Mouse (Mus musculus): ENCODE measurements around the gene Calu. TPM values are rescaled to one million over a fixed set of nuclear protein-coding genes. Genes with fewer than 3 reads are reported as not detected.

The Calu gene
- polyA plus RNA-seq, 1 experiment from 2014 or later: 181 TPM

DNA sequence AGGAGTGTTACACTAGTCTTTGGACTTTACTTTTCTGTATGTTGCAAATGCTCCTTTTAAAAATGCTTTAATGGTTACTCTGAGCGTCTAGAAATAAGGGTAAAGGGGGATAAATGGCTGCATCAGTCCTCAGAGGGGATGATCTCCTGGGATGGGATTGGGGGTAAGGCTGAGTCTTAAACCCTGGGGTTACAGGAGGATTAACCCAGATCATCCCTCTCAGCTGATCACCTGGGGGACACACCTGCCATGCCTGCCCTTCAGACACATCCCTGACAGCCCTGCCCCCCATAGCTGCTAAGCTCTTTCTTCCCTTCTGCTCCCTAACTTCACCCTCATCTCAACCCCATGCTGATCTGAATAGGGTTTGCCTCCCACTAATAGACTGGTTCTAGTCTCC lies 46.4 kb downstream of the Calu start:
- Histone ChIP-seq H3K4me3 (replicated peaks; ENCODE audit: low read depth, low read length) (no peak overlapping the region), H3K27ac (replicated peaks; ENCODE audit: low read depth, low read length) (no peak overlapping the region), H3K9me3 (ENCODE audit: control insufficient read depth, low read length) (no peaks in the 10 kb centered on the region), H3K27me3 (ENCODE audit: control insufficient read depth, insufficient read depth, low read length) (no peaks in the 10 kb centered on the region), H3K4me2 (ENCODE audit: low read length) (no peak overlapping the region), H3K36me3 (ENCODE audit: control insufficient read depth, insufficient read depth, low read length) (0 out of 2 replicates have a peak, but pooled peaks cover 2% of the 10 kb centered on the region), H3K9ac (replicated peaks; ENCODE audit: low read length) (no peak overlapping the region), H3K4me1 (ENCODE audit: control insufficient read depth, insufficient read depth, low read length) (peaks cover 14% of the 10 kb centered on the region; the same call in 1 of the 2 replicates)
- no peak for ATAC-seq (ENCODE audit: low FRiP score, low TSS enrichment)
- no peak for DNase-seq
- WGBS: 48% methylated on average over 1 of the region's 1 CpGs

DNA sequence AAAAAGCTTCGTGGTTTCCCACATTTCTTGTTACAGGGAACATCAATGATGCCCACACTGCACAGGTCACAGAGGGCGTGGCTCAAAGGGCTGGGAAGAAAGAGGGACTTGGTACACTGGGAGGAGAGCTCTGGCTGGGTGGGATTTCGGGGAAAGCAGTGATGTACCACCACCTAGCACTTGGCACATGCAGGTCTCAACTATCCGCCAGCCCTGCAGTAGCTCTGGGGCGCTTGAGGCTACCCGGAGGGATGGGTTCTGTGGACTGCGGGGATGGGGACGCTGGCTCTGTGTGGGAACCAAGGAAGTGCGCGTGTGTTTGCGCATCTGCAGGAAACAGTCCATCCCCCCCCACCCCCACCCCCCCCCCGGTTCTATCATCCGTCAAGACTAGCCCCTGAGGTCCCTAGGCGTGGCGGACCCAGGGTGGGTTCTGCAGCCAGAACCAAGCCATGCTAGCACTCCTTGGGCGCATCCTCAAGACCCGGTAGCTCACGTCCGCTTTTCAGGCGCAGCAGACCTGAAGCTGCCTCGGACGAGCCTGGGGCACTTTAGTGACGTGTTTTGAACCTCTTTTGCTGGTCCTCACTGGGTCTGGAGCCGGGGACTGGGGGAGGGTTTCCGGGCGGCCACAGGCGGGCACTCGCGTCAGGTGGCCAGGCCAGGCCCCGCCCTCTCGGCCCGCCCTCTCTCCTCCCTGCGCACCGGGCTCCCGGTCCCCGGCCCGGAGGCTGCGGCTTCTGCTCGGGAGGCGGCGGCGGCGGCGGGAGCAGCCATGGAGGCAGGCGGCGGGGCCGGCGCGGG lies 48.2 kb downstream of the Calu start, which contains the start of gene Ccdc136:
Ccdc136 (plus strand) TSS at position 400 of the 804 bp plus-strand sequence.
- H3K36me3 ChIP-seq (ENCODE audit: control insufficient read depth, insufficient read depth, low read length): 0 out of 2 replicates have a peak, but pooled peaks cover 3% of the 10 kb centered on the region
- peak within 1 kb of the TSS; percentile 60 for H3K27ac ChIP-seq (replicated peaks; ENCODE audit: low read depth, low read length)
- DNase-seq (peak; percentile 83), ATAC-seq (ENCODE audit: low FRiP score, low TSS enrichment) (peak; percentile 91)
- H3K4me2 ChIP-seq (ENCODE audit: low read length): peak within 1 kb of the TSS; percentile 87
- peak within 1 kb of the TSS; percentile 64 for H3K4me3 ChIP-seq (replicated peaks; ENCODE audit: low read depth, low read length)
- H3K4me1 ChIP-seq (ENCODE audit: control insufficient read depth, insufficient read depth, low read length): peaks cover 14% of the 10 kb centered on the region; the same call in 1 of the 2 replicates
- H3K27me3 ChIP-seq (ENCODE audit: control insufficient read depth, insufficient read depth, low read length): no peaks in the 10 kb centered on the region
- H3K9ac ChIP-seq (replicated peaks; ENCODE audit: low read length): peak within 1 kb of the TSS; percentile 67
- under 1% methylated on average over 49 of the region's 49 CpGs for WGBS
- no peaks in the 10 kb centered on the region for H3K9me3 ChIP-seq (ENCODE audit: control insufficient read depth, low read length)

DNA sequence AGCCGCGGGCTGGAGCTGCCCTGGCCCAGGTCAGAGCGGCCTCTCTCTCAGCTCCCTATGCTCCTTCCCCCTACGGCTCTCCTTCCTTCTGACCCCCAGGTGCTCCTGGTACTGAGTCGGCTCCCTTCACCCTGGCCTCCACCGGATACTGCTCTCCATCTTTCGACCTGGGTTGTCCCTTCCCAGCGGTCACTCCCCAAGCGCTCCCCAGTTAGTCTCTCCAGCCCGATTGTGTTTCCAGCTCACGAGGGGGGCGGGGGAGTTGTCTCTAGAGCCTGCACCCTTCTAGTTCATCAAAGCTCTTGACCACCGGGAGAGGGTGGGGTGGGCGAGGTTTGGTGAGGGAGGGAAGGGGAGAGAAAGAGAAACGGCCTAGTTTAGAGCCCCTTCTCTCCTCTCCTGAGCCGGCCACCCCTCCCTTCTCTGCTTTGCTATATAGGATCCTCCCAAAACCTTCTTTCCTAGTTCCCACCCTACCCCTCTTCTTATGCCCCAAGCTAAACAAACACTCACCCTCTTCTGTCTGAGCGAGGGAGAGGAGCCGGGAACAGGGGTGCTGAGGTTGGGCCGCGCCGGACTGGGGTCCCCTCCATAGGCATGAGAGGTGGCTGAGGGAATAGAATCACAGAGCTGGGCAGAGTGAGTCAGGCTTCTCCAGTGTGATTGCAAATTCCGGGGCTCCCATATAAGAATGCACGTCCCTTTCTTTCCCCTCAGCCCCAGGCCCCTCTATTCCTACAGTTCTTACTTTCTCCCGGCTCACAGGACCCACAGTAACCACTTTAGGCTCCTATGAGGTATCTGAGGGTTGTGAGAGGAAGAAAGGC lies 49.1 kb downstream of the Calu start:
- Histone ChIP-seq H3K27me3 (ENCODE audit: control insufficient read depth, insufficient read depth, low read length) (no peaks in the 10 kb centered on the region), H3K9me3 (ENCODE audit: control insufficient read depth, low read length) (no peaks in the 10 kb centered on the region), H3K36me3 (ENCODE audit: control insufficient read depth, insufficient read depth, low read length) (0 out of 2 replicates have a peak, but pooled peaks cover 3% of the 10 kb centered on the region), H3K4me3 (replicated peaks; ENCODE audit: low read depth, low read length) (peak overlapping the region; percentile 64), H3K27ac (replicated peaks; ENCODE audit: low read depth, low read length) (peak overlapping the region; percentile 60), H3K4me1 (ENCODE audit: control insufficient read depth, insufficient read depth, low read length) (peaks cover 14% of the 10 kb centered on the region; the same call in 1 of the 2 replicates), H3K4me2 (ENCODE audit: low read length) (peak overlapping the region; percentile 87), H3K9ac (replicated peaks; ENCODE audit: low read length) (peak overlapping the region; percentile 67)
- DNase-seq (peak; percentile 45), ATAC-seq (ENCODE audit: low FRiP score, low TSS enrichment) (peak; percentile 44)
- WGBS: 3% methylated on average over 24 of the region's 24 CpGs

DNA sequence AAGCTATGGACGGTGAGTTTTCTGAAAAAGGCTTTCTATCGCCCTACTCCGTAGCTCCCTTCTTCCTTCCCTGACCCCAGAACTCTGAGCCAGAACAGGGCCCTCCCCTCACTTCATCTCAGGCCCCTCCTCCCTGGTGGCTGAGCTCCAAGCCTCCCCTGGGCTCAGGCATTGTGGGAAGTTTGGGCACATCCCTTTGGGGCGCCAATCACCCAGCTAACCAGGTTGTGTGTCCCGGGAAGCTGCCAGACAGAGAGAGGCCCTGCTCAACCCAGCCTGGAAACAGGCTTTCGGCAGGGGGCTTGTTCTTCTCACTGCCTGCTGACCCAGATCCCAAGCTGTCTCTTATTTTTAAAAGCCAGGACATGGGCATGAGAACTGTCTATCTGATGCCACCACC lies 49.7 kb downstream of the Calu start:
- H3K4me2 ChIP-seq (ENCODE audit: low read length): peak overlapping the region; percentile 87
- H3K36me3 ChIP-seq (ENCODE audit: control insufficient read depth, insufficient read depth, low read length): 0 out of 2 replicates have a peak, but pooled peaks cover 3% of the 10 kb centered on the region
- peak overlapping the region; percentile 64 for H3K4me3 ChIP-seq (replicated peaks; ENCODE audit: low read depth, low read length)
- WGBS: 9% methylated on average over 6 of the region's 6 CpGs
- DNase-seq (peak; percentile 63), ATAC-seq (ENCODE audit: low FRiP score, low TSS enrichment) (0 out of 2 replicates have a peak, but pooled peaks have one; percentile 35)
- H3K9me3 ChIP-seq (ENCODE audit: control insufficient read depth, low read length): no peaks in the 10 kb centered on the region
- peak overlapping the region; percentile 60; the same call in 1 of the 2 replicates for H3K27ac ChIP-seq (replicated peaks; ENCODE audit: low read depth, low read length)
- no peaks in the 10 kb centered on the region for H3K27me3 ChIP-seq (ENCODE audit: control insufficient read depth, insufficient read depth, low read length)
- peak overlapping the region; percentile 67 for H3K9ac ChIP-seq (replicated peaks; ENCODE audit: low read length)
- H3K4me1 ChIP-seq (ENCODE audit: control insufficient read depth, insufficient read depth, low read length): peaks cover 14% of the 10 kb centered on the region; the same call in 1 of the 2 replicates

DNA sequence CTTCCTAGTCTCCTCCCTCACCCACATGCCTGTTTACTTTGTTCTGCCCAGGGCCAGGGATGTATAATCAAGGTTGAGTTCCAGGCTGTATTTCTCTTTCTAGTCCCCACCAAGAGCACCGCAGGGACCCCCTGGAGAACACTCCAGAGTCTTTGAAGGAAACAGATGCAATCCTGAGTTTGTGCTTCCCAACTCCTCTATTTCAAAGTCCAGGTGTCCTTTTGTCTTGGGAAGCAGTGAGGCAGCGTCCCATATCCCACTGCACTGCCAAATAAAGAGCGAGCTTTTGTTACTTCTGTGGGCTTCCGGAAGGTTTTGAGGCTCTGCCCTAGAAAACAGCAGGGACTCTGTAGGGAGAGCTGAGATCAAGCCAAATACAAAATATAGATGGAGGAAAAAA lies 52.0 kb downstream of the Calu start:
- no peak for DNase-seq
- Histone ChIP-seq H3K9ac (replicated peaks; ENCODE audit: low read length) (no peak overlapping the region), H3K4me1 (ENCODE audit: control insufficient read depth, insufficient read depth, low read length) (peaks cover 14% of the 10 kb centered on the region; the same call in 1 of the 2 replicates), H3K4me3 (replicated peaks; ENCODE audit: low read depth, low read length) (no peak overlapping the region), H3K4me2 (ENCODE audit: low read length) (no peak overlapping the region), H3K27me3 (ENCODE audit: control insufficient read depth, insufficient read depth, low read length) (no peaks in the 10 kb centered on the region), H3K36me3 (ENCODE audit: control insufficient read depth, insufficient read depth, low read length) (0 out of 2 replicates have a peak, but pooled peaks cover 3% of the 10 kb centered on the region), H3K9me3 (ENCODE audit: control insufficient read depth, low read length) (no peaks in the 10 kb centered on the region), H3K27ac (replicated peaks; ENCODE audit: low read depth, low read length) (no peak overlapping the region)
- no peak for ATAC-seq (ENCODE audit: low FRiP score, low TSS enrichment)
- WGBS: 75% methylated on average over 4 of the region's 4 CpGs

DNA sequence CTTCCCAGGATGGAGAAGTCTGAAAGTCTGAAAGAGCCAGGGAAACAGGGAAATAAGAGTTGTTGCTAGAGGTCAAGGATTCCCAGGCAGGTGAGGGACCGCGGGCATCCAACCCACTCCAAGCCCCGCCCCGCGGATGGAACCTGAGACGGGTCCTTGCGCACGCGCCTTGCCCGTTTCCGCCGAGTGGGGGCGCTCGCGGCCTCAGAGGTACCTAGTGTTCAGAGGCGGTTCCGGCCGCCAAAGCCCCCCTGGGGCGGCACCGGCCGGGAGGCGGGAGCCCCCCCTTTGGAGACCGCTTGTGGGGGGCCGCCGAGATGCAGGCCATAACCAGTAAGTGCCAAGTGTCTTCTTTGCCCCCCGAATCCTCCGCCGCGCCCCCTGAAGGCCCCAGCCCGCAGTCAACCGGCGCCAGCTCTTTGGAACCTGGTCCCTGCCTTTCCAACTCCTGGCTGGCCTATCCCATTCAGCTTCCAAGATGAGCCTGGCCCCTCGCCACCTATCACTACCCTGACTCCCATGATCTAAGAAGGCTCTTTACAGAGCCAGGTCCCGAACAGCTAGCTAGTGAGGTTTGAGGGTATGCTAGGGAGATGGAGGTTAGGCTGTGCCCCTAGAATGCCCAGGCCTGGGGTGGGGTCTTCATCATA lies 54.9 kb downstream of the Calu start:
- no peaks in the 10 kb centered on the region for H3K9me3 ChIP-seq (ENCODE audit: control insufficient read depth, low read length)
- no peak overlapping the region for H3K27ac ChIP-seq (replicated peaks; ENCODE audit: low read depth, low read length)
- no peaks in the 10 kb centered on the region for H3K4me1 ChIP-seq (ENCODE audit: control insufficient read depth, insufficient read depth, low read length)
- H3K4me3 ChIP-seq (replicated peaks; ENCODE audit: low read depth, low read length): no peak overlapping the region
- H3K9ac ChIP-seq (replicated peaks; ENCODE audit: low read length): no peak overlapping the region
- DNase-seq (peak; percentile 16), ATAC-seq (ENCODE audit: low FRiP score, low TSS enrichment) (no peak)
- no peaks in the 10 kb centered on the region for H3K27me3 ChIP-seq (ENCODE audit: control insufficient read depth, insufficient read depth, low read length)
- peaks cover 14% of the 10 kb centered on the region for H3K36me3 ChIP-seq (ENCODE audit: control insufficient read depth, insufficient read depth, low read length)
- 0 out of 2 replicates have a peak overlapping the region, but pooled peaks have one; percentile 15 for H3K4me2 ChIP-seq (ENCODE audit: low read length)
- 7% methylated on average over 34 of the region's 34 CpGs for WGBS

DNA sequence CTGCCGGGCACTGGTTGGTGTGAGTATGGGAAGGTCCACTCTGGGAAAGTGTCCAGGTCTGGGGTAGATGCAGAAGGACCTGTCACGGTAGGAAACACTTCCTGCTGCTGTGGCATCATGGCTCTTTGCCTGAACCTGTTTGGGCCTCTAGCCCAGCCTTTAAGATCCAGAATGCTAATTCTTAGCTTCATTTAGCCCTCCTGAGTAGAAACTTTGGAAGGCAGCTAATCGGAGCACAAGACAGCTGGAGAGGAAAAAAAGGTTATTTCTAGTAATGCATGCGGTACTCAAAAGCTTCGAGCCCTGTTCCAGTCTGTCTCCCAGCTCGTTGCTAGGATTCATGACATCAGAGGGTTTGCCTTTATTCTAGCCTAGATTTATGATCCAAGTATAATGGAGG lies 58.5 kb downstream of the Calu start:
- Histone ChIP-seq H3K27ac (replicated peaks; ENCODE audit: low read depth, low read length) (no peak overlapping the region), H3K36me3 (ENCODE audit: control insufficient read depth, insufficient read depth, low read length) (peaks cover 35% of the 10 kb centered on the region), H3K4me3 (replicated peaks; ENCODE audit: low read depth, low read length) (no peak overlapping the region), H3K9ac (replicated peaks; ENCODE audit: low read length) (no peak overlapping the region), H3K9me3 (ENCODE audit: control insufficient read depth, low read length) (no peaks in the 10 kb centered on the region), H3K4me2 (ENCODE audit: low read length) (no peak overlapping the region), H3K4me1 (ENCODE audit: control insufficient read depth, insufficient read depth, low read length) (no peaks in the 10 kb centered on the region), H3K27me3 (ENCODE audit: control insufficient read depth, insufficient read depth, low read length) (no peaks in the 10 kb centered on the region)
- DNase-seq: no peak
- ATAC-seq (ENCODE audit: low FRiP score, low TSS enrichment): no peak
- WGBS: 92% methylated on average over 6 of the region's 6 CpGs

DNA sequence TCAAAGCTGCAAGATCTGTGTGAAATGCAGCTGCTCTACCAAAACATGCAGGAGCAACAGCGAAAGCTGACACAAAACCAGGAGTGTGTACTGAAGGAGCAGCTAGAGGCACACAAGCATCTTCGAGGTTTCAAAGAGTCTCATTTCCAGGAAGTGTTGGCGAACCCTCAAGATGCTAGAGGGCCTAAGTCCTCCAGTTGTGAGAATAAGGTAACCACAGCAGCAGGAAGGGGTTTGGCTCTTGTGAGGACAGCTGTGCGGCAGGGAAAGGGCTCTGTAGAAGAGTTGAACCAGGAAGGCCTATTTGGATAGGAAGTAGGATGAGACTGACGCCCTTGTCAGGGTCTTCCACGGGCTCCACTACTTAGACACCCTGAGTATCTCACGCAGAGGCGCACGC lies 67.6 kb downstream of the Calu start:
- no peaks in the 10 kb centered on the region for H3K4me1 ChIP-seq (ENCODE audit: control insufficient read depth, insufficient read depth, low read length)
- WGBS: 90% methylated on average over 9 of the region's 9 CpGs
- no peaks in the 10 kb centered on the region for H3K27me3 ChIP-seq (ENCODE audit: control insufficient read depth, insufficient read depth, low read length)
- no peak overlapping the region for H3K4me2 ChIP-seq (ENCODE audit: low read length)
- no peak overlapping the region for H3K4me3 ChIP-seq (replicated peaks; ENCODE audit: low read depth, low read length)
- no peak overlapping the region for H3K27ac ChIP-seq (replicated peaks; ENCODE audit: low read depth, low read length)
- no peak overlapping the region for H3K9ac ChIP-seq (replicated peaks; ENCODE audit: low read length)
- ATAC-seq (ENCODE audit: low FRiP score, low TSS enrichment) (no peak), DNase-seq (no peak)
- H3K36me3 ChIP-seq (ENCODE audit: control insufficient read depth, insufficient read depth, low read length): peaks cover 56% of the 10 kb centered on the region
- no peaks in the 10 kb centered on the region for H3K9me3 ChIP-seq (ENCODE audit: control insufficient read depth, low read length)

All from midbrain, embryonic 14.5 days (tissue).